Mouse (Mus musculus): Measurements from ENCODE around the gene Lurap1.

Lurap1 gene

GRCm38 (mm10) chr4:116151238-116151637 lies at the start of gene Lurap1:
Gene Lurap1, minus strand, starts transcription at chr4:116151338.
- DNase-seq = no peak

DNA sequence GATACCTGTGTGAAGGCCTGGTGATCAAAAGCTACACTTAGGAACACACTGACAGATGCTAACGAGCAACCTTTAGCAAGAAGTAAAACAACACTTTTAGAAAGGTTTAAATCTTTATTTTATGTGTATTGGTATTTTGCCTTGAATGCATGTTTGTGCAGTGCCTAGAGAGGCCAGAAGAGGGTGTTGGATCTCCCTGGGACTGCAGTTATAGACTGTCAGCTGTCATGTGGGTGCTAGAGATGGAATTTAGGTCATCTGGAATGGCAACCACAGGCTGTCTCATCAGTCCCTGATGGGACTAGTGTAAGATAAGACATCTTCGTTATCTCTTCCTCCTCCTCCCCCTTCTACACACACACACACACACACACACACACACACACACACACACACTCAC lies 47.3 kb upstream of the Lurap1 start:
- peak; percentile 45 to 59 for DNase-seq

DNA sequence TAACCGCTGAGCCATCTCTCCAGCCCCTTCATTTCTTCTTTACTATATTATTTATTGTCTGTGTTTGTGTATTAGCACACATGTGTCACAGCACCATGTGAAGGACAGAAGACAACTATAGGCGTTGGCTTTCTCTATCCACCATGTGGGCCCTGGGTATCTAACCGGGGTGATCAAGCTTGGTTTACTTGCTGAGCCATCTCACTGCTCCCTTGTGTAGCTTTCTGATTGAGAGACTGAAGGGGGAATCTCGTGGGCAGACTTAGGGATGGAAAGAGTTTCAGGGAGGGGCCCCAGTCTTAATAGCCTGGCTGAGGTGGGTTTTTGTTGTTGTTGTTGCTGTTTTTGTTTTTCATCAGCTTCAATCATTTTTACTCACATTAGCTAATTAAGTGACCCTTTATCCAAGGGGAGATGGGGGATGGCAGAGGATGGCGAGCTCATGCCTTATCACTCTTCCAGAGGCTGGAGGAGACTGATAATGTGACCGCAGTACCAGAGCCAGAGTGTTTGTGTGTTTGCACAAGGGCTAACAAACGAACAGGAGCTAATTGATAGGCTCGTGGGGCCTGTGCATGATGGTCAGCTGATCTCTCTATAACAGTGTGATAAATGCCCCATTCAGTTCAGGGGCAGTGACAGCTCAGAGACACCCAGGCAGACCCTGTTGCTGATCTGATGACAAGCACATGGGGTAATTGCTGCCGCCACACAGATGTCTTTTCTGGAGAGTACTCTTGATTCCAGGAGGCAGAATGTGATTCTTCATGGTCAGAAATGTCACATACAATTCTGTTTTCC lies 42.6 kb upstream of the Lurap1 start:
- no peak for DNase-seq

DNA sequence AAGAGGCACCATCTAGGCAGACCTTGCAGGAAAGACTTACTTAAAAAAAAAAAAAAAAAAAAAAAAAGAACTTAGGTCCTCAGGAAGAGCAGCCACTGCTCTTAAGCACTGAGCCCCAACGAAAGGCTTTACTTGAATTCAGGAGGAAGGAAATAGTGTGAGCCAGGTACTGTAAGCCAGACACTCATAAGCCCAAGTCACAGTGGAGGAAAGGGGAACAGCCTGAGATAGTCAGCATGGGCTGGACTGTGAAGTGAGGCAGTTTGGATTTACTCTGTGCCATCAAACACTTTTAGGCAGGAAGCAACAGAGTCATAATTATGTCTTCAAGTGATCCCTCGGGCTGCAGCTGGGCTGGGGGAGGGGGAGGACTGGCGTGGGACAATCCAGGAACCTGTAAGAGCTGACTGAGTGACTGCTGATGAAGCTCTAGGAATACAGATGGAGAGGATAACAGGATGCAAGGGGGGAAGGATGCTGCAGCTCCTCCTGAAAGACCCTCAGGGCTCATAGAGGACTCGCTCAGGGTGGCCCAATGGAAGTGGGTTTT lies 41.2 kb upstream of the Lurap1 start:
- DNase-seq = no peak

GRCm38 (mm10) chr4:116185083-116185482 lies 33.9 kb upstream of the Lurap1 start:
- peak; percentile 37 to 50 for DNase-seq

DNA sequence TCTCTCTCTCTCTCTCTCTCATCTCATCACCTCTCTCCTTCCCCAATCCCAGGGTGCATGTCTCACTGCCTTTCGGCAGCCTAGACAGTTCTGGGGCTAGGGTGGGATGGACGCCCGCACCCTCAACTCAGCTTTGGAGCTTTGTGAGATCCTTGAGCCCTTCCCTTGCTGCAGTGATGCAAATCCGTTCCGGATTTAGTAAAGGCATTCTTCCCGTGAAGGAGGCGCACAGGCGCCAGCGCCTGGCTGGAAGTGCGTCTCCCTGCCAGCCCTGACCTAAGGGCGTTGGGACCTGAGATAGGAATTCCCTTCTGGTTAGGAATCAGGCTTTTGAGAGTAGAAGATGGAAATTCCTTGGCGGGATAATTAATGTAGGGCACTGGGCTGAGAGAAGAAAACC lies 31.6 kb upstream of the Lurap1 start:
- DNase-seq = peak; percentile 83 to 85

DNA sequence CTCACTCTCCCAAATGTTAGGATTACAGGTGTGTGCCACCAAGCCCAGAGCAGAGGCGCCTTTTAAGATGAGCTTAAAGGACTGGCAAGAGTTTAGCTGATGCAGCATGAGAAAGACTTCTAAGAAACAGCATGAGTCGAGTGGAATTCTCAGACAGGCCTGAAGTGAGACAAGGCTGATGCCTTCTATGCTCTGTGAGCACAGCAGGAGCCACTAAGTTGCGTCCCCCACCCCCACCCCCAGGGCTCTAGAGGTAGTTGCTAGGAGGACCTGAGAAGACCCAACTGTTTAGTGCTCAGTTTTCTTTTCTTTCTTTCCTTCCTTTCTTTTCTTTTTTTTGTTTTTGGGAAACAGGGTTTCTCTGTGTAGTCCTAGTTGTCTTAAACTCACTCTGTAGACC lies 30.9 kb upstream of the Lurap1 start:
- DNase-seq = no peak

DNA sequence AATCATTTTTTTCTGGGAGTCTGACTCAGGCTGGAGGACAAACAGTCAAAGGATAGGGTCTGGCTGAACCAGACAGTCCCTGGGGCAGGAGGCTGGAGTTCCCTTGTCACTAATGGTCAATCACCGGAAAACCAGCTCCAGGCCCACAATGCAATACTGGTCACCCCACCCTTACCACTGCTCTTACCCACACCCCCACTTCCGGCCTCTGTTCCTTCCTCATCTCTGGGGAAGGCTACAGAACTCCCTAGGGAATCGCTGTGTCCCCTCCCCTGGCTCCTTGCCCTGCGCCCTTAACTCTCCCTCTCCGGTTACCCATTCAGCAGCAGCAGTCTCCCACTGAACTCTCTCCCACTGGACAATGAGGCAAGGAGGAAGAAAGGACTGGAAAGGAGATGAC lies 26.0 kb upstream of the Lurap1 start:
- peak; percentile 74 to 76 for DNase-seq

DNA sequence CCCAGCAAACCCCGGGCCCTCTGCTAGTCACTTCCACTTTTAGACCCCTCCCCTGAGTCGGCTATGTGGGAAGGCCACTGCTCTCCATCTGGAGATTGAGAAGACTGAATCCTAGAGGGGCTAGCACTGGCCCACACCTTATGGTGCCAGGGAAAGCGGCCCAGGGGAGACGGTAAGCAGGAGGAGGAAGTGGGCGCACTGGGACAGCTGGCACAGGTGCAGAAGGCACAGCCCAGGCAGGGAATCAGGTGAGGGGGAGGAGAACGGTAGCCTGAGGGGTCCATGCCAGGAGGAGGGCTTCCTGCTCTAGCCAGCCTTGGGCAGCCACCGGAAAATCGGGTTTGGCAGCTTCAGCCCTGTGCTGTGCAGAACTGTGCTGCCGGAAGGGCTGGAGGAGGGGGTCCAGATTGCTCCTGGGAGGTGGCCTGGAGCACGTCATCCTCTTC lies 25.4 kb upstream of the Lurap1 start:
- DNase-seq = peak; percentile 99

DNA sequence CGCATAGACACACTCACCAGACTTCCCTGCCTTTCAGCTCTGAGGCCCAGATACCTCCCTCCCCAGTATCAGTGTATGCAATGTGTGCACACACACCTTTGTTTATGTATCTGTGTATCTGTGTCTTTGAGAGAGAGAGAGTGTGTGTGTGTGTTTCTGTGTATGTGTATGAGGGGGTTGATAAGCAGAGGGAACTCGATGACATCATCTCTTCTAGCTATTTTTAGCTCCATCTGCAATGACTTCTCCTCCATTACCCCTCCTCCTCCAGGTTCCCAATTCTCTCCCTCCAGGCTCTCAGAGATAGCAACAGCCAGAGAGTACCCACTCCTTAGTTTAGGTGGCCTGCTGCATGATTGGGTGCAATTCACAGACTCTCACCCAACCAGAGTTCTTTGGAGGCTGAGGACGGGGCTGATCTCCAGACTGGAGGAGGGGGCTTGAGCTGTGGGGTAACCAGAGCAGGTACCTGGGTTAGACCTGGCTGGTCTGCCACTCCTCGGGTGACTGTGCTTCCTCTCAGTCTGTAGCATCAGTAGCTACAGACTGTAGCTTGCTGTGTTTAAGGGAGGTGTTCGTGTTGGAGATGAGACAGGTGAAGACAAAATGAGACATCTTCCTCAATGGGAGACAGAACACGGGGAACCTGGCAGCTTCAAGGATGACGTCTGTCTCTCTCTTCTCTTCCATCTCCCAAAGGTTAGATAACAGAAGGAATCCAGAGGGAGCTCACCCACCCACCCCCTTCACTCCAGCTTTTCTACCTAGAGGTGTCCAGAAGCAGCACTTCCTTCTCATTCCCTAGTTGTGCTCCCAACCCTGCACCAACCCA lies 24.8 kb upstream of the Lurap1 start:
- DNase-seq = peak; percentile 78 to 85

- DNase-seq = no peak
These were observed 24.0 kb upstream of the Lurap1 start for GRCm38 (mm10) chr4:116175136-116175535.

DNA sequence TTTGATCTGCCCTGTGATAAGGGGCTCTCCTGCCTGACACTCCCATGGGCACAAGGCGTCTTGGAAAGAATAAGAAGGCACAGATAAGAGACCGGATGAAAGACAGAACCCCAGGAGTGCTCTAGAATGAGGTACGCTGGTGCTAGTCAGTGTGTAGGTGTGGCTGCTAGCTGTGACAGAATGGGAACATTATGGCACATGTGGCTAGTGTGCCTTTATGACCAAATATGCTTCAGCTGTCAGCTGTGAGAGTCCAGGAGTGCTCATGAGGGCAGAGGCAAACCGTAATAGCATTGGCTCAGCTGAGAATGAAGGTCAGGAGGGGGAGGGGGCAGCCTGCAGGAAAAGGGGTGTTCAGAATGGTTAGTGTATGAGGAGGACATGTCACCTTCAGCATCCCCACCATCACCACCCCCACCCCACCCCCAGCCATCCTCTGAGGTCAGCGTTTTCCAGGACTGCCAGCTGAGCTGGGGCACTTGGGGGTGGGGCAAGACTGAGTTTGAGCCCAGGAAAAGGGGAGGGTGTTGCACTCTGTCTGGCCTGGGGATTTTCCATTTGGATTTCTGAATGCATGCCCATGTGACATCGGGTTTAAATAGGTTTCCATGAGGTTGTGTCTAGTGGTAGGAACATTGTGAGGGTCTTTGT lies 23.5 kb upstream of the Lurap1 start:
- peak; percentile 79 to 84 for DNase-seq

DNA sequence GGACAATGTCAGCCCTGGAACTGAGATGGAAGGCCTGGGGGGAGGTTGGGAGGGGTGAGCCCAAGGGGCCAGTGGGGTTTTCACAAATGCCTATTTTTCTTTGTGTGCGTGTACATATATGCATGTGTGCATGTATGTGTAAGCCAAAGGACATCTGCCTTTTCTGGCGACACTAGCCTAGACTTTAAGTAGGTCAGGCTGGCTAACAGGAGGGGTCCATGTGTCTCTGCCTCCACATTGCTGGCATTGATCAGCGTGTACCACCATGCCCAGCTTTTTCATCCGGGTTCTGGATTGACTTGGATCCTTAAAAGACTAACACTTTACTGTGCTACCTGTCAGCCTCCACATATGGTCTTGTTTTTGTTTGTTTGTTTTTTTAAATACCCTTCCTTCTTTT lies 22.6 kb upstream of the Lurap1 start:
- DNase-seq = peak in 1 of 2 experiments; percentile 40

DNA sequence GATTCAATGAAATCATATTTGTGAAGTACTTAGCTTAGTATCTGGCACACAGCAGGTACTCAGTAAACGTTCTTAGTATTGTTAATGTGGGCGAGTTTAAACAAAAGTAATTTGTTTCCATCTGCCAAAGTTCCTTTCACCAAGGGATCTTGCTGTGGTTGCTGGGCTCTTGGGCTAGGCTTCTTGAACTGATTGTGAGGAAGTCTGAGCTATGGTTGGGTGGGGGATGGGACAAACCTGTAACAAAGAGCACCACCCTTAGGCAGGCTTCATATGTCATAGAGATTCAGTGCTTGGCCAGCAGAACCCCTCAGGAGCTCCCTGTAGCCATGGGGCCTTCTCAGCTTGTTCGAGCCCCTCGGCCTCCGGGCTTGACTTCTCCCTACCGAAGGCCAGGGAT lies 21.9 kb upstream of the Lurap1 start, which contains the start of the genes 1700042G07Rik and Gm49337:
Gene 1700042G07Rik, plus strand, starts transcription at position 301 of the 400 bp plus-strand sequence.
Gene Gm49337, plus strand, starts transcription at position 313 of the 400 bp plus-strand sequence.
- peak in 1 of 2 experiments; percentile 39 for DNase-seq

DNA sequence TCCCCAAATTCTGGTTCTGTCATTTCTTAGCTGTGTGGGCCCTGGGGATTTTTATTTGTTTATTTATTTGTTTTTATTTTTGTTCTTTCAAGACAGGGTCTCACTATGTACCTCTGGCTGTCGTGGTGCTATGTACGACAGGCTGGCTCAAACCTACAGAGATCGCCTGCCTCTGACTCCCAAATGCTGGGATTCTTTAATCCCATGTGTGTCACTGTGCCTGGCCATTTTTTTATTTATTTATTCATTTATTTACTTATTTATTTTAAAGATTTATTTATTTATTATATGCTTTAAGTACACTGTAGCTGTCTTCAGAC lies 18.2 kb upstream of the Lurap1 start:
- DNase-seq = no peak

- peak; percentile 86 to 94 for DNase-seq
These were observed 17.6 kb upstream of the Lurap1 start for GRCm38 (mm10) chr4:116168617-116169352.

GRCm38 (mm10) chr4:116167404-116167803 lies 16.3 kb upstream of the Lurap1 start, which contains the start of gene Tspan1:
Gene Tspan1, minus strand, starts transcription at chr4:116167601.
- peak; percentile 61 to 75 for DNase-seq

DNA sequence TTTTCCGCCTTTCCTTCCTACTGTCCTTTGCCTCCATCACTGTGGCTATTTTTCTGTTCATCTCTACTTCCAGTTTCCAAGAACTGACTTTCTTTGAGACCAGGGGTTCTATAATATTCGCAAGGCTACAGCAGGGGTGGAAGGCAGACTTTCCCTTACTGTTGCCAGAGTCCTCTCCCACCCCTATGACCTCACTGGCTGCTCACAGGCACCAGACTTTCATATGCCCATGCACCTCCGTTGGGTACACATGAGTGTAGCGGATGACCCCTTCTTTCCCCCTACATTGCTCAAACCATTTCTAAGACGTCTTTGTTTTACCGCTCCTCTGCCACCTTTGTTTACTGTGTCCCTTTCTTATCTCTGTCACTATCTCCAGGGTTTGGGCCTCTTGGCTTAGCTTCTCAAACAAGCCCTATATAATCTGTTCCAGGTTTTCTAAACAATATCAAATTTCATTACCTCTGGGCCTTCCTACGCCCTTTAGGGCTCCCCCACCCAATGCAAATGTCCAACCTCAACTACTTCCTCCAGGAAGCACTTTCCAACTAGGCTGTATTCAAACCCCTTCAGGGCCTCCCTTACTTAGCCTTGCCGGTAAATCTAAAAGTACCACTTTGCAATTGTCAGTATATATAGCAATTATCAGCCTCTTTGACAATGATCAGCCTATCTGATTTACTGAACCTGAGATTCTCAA lies 14.7 kb upstream of the Lurap1 start:
- no peak for DNase-seq

- DNase-seq = no peak
These were observed 13.8 kb upstream of the Lurap1 start for GRCm38 (mm10) chr4:116164759-116165554.

- DNase-seq = no peak
These were observed 11.0 kb upstream of the Lurap1 start for GRCm38 (mm10) chr4:116162142-116162541.

DNA sequence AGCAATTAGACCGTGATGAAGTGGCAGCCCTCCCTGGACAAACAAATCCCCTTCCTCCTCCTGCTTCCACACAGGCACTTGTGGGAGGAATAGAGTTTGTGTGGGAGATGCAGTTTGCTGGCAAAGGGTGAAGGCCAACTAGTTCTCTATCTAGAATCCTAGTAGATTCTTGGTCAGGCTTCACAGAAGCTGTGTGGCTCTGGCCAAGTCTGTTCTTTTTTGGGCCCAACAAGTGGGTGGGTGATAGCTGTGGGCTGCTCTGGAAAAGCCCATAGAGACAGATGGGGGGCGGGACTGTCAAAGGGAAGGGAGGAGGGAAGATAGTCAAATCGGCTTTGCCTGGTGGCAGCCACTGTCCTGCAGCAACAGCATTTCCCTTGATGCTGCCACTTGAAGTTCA lies 9.6 kb upstream of the Lurap1 start:
- DNase-seq = no peak

All from cerebellum, postnatal 25 days (tissue).